Mouse (Mus musculus) T-helper 17 cell (primary cell): ENCODE data around the gene Inca1.

Experiments
- in situ Hi-C, 2 experiments: fragments of 300-600 bp; cut with MboI, MseI; formaldehyde crosslinking; loops; 1 replicate in 1 of 2; 2 replicates in 1 of 2; pipeline ENCODE4 v1.15.1; 2025; ENCODE audit warnings: high pct_unique_total_duplicates in 2 of 2

Gene Inca1

DNA sequence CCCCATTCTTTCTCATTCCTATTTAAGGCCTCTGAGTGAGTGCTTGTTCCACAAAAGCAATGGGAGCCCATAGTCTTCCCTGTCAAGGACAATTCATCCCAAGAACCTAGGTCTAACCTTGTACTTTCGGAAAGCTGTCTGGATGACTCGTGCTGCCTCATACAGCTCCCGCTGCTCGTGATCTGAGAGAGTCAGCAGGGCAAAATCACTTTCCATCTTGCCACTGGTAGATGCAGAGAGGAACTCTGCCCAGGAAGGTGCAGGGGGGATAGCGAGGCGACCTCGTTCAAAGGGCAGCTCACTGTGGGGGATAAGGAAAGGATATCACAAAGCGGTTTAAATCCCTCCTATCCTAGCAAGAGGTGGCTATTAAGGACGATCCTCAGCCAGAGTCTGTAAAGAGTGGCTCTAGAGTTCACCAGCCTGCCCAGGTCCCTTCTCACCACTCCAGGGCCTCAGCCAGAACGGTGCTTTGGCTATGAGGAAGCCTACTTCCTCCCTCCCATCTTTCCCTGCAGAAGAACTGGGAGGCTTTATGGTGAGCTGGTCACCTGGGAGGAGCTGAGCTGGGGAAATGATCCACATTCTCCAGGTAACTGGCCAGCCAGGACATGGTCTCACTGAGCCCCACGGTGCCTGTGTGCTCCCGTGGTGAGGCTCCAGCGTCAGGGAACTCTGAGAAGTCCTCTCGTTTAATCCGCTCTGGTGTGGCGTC is 28.5 kb downstream of the Inca1 start:
- in situ Hi-C loops: loop anchor here in 1 of 2 experiments (25.0 kb wide), 1 partner anchor 1584 kb away; the partner anchor contains the start of genes Per1 and Vamp2

DNA sequence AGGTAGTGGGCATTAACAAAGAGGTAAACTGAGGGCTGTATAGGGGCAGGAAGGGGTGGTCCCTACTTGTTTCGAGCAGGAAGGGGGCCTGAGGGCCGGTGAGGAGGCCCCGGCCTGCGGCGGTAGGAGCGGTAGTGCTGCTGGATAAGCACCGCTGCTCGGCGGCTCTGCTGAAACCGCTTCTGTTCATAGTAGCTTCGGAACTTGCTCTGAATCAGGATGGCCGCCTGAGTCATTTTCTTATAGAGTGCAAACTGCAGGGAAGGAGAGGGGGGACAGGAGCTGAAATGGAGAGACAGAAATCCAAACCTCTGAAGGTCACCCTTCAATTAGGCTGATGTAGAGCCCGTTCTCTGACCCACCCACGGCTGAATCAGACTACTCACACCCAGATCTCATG is 29.5 kb downstream of the Inca1 start:
- in situ Hi-C loops: loop anchor here in 1 of 2 experiments (25.0 kb wide), 1 partner anchor 1583 kb away; the partner anchor contains the start of genes Per1 and Vamp2

DNA sequence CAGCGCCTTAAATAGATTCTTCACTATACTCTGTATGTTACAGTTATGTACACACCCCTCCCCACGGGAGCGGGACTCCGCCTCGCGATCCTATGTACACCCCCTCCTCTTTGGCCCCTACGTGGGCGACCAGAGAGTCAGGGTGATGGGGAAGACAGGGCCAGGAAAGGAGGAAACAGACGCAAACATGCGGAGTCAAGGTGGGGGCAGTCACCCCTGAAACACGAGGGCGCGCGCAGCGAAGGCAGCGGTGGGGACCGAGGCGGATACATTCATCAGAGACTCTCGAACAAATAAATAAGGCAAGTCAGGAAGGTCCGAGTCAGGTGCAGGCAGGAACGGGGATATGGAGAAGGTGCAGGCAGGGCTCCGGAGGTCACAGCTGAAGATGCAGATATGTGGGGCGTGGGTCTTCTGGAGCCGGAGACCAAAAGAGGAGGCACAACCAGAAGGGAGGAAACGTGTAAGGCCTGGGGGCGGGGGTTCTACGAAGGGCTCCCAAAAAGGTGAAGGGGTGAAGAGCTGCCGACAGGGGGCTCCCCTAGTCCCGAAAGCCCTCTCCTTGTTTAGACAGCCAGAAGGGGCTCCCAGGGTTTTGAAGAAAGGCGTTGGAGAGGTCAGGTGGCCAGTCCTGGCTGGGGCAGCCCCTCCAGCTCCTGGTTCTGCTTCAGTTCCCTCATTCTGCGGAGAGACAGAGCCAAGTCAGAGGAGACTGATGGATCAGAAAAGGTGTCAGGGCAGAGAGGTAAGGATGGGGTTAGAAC is 30.2 kb downstream of the Inca1 start:
- in situ Hi-C loops: loop anchor here (10.0 to 25.0 kb wide), 3 partner anchors 755 to 1582 kb away; partner anchors contain the start of genes Gps2 (in 1 of the 2), Per1 (in 1 of the 2) and Vamp2 (in 1 of the 2)

DNA sequence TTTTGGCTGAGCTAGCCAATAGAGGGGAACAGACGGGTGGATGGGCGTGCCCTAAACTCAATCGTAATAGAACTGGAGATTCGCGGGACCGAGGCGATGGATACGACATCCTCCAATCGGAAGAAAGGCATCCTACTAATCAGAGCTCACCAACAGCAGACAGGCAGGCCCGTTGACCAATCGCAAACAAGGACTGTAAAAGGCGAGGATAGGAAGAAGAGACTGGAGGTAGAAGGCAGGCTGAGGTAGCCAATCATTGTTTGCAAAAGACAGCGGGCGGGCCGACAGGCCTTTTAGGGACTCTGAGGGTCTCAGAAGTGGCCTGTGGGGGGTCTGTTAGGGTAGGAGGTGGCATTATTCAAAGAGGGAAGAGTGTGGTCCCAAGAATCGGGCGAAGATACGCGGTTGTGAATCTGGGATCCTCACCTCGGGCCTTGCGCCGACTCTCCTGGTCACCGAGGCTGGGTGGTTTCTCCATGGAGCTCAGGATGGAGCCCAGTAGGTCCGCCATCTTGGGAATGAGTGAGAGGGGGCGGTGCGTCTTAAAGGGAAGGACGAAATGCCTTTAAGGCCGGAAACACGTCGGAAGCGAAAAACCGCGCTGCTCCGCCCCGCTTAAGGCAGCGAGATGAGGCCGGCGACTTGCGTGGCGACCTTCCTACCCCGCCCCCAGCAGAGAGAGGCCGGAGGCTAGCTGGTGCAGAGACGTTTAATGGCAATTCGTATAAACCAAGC is 31.0 kb downstream of the Inca1 start, which contains the start of gene Spag7:
Gene Spag7 (minus strand): TSS at position 646 of the 735 bp plus-strand sequence.
- in situ Hi-C loops: loop anchor here (10.0 to 25.0 kb wide), 3 partner anchors 754 to 1582 kb away; partner anchors contain the start of genes Gps2 (in 1 of the 2), Per1 (in 1 of the 2) and Vamp2 (in 1 of the 2)

DNA sequence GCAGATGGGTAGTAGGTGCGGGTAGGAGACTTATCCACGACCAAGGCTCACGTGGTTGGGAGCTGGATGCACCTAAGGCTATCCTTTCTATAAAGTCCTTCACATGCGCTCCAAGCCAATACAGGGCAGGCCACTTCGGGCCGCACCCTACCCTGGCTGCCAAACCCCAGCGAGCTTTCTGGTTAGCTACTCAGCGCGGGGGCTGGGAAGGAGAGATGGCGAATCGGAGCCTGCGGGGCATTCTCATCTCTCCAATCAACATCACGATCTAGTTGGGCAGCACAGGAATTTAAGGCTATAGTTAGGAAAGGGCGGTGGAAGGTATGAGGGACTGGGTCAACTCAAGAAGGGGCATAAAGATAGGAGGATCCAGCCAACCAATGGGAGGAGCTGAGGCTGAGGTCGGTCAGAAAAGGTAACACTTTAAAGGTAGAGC is 31.6 kb downstream of the Inca1 start:
- in situ Hi-C loops: loop anchor here (10.0 to 25.0 kb wide), 3 partner anchors 754 to 1581 kb away; partner anchors contain the start of genes Gps2 (in 1 of the 2), Per1 (in 1 of the 2) and Vamp2 (in 1 of the 2)

DNA sequence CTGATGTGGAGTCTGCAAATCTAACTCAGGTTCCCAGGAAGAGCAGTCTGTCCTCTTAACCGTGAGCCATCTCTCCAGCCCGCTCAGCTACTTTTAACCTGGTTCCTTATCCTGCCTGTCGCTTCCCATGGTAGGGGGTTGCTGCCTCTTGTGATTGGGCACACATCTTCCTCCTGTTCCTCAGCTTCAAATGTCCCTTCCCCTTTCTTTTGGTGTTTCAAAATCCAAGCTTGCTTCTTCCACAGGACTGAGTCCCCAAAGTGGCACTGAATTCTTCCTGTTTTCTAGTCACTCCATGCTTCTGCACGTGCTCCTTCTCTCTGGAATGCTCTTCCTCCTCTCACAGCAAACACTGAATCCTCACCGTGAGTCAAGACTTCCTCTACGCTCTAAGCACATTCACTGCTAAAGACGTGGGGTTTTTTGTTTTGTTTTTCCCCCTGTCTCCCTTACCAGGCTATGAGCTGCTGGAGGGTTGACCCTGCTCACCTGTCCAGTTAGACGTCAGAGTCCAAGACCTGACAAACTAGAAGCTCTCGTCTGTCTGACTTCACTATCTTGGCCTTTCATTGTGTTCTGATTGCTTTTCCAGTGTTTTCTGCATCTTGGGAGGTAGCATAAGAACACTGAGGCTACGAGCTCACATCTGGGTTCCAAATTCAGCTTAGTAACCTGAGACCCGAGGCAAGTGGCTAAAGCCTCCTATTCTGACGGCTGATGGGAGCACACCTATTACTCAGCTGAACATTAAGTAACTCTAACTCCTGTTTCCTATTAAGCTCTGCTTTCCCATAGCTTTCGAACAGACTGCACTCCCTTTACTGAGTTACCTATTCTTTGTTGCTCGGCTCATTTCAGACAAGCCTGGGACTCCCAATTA is 32.4 kb downstream of the Inca1 start:
- in situ Hi-C loops: loop anchor here (10.0 to 25.0 kb wide), 3 partner anchors 753 to 1580 kb away; partner anchors contain the start of genes Gps2 (in 1 of the 2), Per1 (in 1 of the 2) and Vamp2 (in 1 of the 2)

GRCm38 (mm10) chr11:70666687-70667086 is 33.3 kb downstream of the Inca1 start:
- in situ Hi-C loops: loop anchor here (10.0 to 25.0 kb wide), 3 partner anchors 752 to 1579 kb away; partner anchors contain the start of genes Gps2 (in 1 of the 2), Per1 (in 1 of the 2) and Vamp2 (in 1 of the 2)

DNA sequence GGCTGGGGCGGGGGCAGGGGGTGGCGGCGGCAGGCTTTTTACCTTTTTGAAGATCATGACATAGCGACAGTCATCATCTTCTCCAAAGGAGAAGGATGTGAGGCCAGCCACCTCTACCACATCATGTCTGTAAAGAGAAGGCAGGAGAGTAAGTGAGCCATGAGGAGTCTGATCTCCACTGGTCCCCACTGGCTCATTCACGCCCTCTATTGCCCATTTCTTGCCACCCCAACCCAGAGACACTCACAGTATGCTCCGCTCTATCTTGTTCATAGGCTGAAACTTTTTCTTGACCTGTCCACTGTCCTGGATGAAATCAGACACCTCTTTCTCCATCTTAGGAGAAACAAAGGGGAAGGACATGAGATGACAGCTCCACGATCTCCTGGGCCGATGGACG is 35.2 kb downstream of the Inca1 start:
- in situ Hi-C loops: loop anchor here (10.0 to 25.0 kb wide), 3 partner anchors 750 to 1577 kb away; partner anchors contain the start of genes Gps2 (in 1 of the 2), Per1 (in 1 of the 2) and Vamp2 (in 1 of the 2)

GRCm38 (mm10) chr11:70663957-70664356 is 36.0 kb downstream of the Inca1 start:
- in situ Hi-C loops: loop anchor here (10.0 to 25.0 kb wide), 3 partner anchors 749 to 1577 kb away; partner anchors contain the start of genes Gps2 (in 1 of the 2), Per1 (in 1 of the 2) and Vamp2 (in 1 of the 2)

GRCm38 (mm10) chr11:70663101-70663500 is 36.9 kb downstream of the Inca1 start:
- in situ Hi-C loops: loop anchor here (10.0 to 25.0 kb wide), 3 partner anchors 748 to 1576 kb away; partner anchors contain the start of genes Gps2 (in 1 of the 2), Per1 (in 1 of the 2) and Vamp2 (in 1 of the 2)

- in situ Hi-C loops: loop anchor here (10.0 to 25.0 kb wide), 3 partner anchors 746 to 1573 kb away; partner anchors contain the start of genes Gps2 (in 1 of the 2), Per1 (in 1 of the 2) and Vamp2 (in 1 of the 2)
These were observed 39.4 kb downstream of the Inca1 start for GRCm38 (mm10) chr11:70660571-70660970.

DNA sequence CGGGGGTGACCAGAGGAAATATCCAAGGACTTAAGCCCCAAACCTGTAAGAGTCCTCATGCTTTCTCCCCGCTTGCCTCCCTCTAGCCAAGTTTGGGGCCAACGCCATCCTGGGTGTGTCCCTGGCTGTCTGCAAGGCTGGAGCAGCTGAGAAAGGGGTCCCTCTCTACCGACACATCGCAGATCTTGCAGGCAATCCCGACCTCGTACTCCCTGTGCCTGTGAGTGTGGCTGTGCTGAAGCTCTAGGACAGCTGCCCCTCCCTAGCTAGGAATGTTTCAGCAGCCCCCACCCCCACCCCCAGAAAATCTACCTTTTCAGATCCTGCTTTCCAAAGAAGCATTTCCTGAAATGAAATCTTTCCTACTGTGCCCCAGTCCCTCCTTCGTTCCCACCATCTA is 41.0 kb downstream of the Inca1 start:
- in situ Hi-C loops: loop anchor here in 1 of 2 experiments (10.0 to 25.0 kb wide), 2 partner anchors 664 to 1572 kb away; partner anchors contain the start of genes Gabarap, Per1, Phf23 and Vamp2

DNA sequence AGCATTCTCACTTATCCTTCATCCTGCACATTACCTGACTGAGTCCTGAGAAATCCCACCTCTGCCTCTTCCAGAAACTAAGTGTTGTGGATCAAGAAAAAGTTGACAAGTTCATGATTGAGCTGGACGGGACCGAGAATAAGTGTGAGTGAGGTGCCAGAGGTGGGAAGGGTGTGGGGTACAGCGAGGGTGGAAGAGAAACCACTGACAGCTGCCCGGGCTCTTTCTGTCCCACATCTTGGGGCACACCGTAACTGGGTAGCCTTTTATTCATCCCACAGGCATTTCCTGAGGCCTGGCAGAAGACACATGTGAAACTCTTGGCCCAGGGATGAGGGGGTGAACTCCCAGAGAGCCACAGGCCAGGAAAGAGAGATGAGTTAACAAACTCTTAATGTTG is 41.4 kb downstream of the Inca1 start:
- in situ Hi-C loops: loop anchor here in 1 of 2 experiments (10.0 to 25.0 kb wide), 2 partner anchors 664 to 1571 kb away; partner anchors contain the start of genes Gabarap, Per1, Phf23 and Vamp2

GRCm38 (mm10) chr11:70657991-70658390 is 42.0 kb downstream of the Inca1 start:
- in situ Hi-C loops: loop anchor here in 1 of 2 experiments (10.0 to 25.0 kb wide), 2 partner anchors 663 to 1571 kb away; partner anchors contain the start of genes Gabarap, Per1, Phf23 and Vamp2

DNA sequence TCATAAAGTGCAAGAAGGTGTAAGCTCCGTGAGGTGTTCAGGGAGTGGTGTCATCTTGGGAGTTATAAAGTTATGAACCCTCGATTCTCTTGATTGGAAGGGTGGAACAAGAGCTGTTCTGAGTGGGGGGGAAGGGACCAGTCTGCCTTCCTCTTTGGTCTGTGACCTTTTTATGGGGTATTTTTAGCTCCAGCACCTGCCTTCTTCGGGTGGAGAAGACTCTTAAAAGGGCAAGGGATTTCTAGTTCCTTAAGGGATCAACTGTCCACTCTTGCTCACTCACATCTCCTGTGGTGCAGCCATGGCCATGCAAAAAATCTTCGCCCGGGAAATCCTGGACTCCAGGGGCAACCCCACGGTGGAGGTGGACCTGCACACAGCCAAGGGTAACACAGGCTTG is 42.4 kb downstream of the Inca1 start:
- in situ Hi-C loops: loop anchor here in 1 of 2 experiments (10.0 to 25.0 kb wide), 2 partner anchors 663 to 1570 kb away; partner anchors contain the start of genes Gabarap, Per1, Phf23 and Vamp2

DNA sequence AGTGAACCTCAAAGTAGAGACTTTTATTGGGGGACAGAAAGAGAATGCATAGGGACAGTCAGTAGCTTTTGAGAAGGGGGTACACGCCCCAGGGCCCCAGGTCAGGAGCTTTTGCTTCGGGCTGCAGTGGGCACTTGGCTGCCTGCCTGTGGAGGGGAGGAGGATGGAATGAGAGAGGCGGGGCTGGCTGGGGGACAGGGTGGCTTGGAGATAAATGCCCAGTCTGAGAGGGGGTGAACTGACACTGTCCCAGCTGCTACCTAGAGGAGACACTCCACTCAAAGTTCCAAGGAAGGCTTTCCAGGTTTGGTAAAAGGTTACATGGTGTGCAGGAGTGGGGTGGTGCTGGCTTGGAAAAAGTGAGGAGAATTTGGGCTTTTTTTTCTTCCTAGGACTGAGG is 43.0 kb downstream of the Inca1 start, which contains the start of gene Eno3:
Gene Eno3 (plus strand): TSS at position 239 of the 400 bp plus-strand sequence.
- in situ Hi-C loops: loop anchor here in 1 of 2 experiments (10.0 to 25.0 kb wide), 2 partner anchors 662 to 1570 kb away; partner anchors contain the start of genes Gabarap, Per1, Phf23 and Vamp2

DNA sequence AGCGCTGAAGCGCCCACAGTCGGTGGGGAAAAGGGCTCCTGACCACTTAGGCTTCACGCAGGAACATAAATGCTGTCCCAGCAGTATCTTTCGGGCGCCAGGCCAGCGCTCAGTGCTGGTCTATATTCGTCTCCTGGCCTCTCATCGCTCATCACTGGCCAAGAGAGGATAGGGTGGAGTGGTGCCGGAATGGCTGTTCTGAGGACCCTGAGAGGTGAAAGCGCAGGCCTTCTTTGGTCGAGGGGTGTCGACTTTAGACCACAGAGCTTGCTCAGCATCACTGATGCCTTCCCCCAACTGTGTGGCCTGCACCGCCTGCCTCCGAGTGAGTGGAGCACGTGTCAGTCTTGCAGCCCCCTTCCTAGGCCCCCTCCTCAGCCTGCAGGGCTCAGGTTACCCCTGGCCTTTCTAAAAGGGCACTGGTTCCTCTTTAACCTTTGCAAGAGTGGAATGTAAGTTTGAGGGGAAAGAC is 43.5 kb downstream of the Inca1 start:
- in situ Hi-C loops: loop anchor here in 1 of 2 experiments (10.0 to 25.0 kb wide), 2 partner anchors 662 to 1569 kb away; partner anchors contain the start of genes Gabarap, Per1, Phf23 and Vamp2
